Mouse (Mus musculus): Measurements from ENCODE around the gene Plekhh3.

Plekhh3 gene

GRCm38 (mm10) chr11:101186526-101187247, 15.5 kb upstream of the Plekhh3 start:
- DNase-seq (ENCODE audit: low spot score): no peak

GRCm38 (mm10) chr11:101185441-101185840, 14.3 kb upstream of the Plekhh3 start:
- DNase-seq (ENCODE audit: low spot score): no peak

- DNase-seq (ENCODE audit: low spot score): no peak
Measured at GRCm38 (mm10) chr11:101184984-101185383, 13.8 kb upstream of the Plekhh3 start.

- no peak for DNase-seq (ENCODE audit: low spot score)
Measured at GRCm38 (mm10) chr11:101182771-101183517, 11.8 kb upstream of the Plekhh3 start.

GRCm38 (mm10) chr11:101181961-101182360, 10.8 kb upstream of the Plekhh3 start:
- DNase-seq (ENCODE audit: low spot score): no peak

- DNase-seq (ENCODE audit: low spot score): no peak
Measured at GRCm38 (mm10) chr11:101180846-101181740, 9.9 kb upstream of the Plekhh3 start.

GRCm38 (mm10) chr11:101180261-101180660, 9.1 kb upstream of the Plekhh3 start:
- DNase-seq (ENCODE audit: low spot score): no peak

GRCm38 (mm10) chr11:101179306-101179705, 8.2 kb upstream of the Plekhh3 start:
- no peak for DNase-seq (ENCODE audit: low spot score)

GRCm38 (mm10) chr11:101178061-101179058, 7.2 kb upstream of the Plekhh3 start:
- DNase-seq (ENCODE audit: low spot score): no peak

GRCm38 (mm10) chr11:101176933-101177773, 6.0 kb upstream of the Plekhh3 start:
- DNase-seq (ENCODE audit: low spot score): no peak

- no peak for DNase-seq (ENCODE audit: low spot score)
Measured at GRCm38 (mm10) chr11:101176117-101176691, 5.1 kb upstream of the Plekhh3 start.

- DNase-seq (ENCODE audit: low spot score): no peak
Measured at GRCm38 (mm10) chr11:101175636-101176116, 4.5 kb upstream of the Plekhh3 start.

GRCm38 (mm10) chr11:101174851-101175628, 3.9 kb upstream of the Plekhh3 start, which contains the start of gene Ccr10:
Gene Ccr10 (minus strand): TSS chr11:101175443.
- no peak for DNase-seq (ENCODE audit: low spot score)

- no peak for DNase-seq (ENCODE audit: low spot score)
Measured at GRCm38 (mm10) chr11:101174389-101174745, 3.2 kb upstream of the Plekhh3 start.

GRCm38 (mm10) chr11:101173631-101174388, 2.7 kb upstream of the Plekhh3 start:
- peak; percentile 76 for DNase-seq (ENCODE audit: low spot score)

GRCm38 (mm10) chr11:101173112-101173511, 2.0 kb upstream of the Plekhh3 start:
- no peak for DNase-seq (ENCODE audit: low spot score)

GRCm38 (mm10) chr11:101172434-101172815, 1.3 kb upstream of the Plekhh3 start:
- no peak for DNase-seq (ENCODE audit: low spot score)
